Mouse (Mus musculus) kidney, adult 2 months (tissue): ENCODE measurements around the gene Pcgf6.

Experiments
- CTCF ChIP-seq: fragments of 200-500 bp; conservative IDR thresholded peaks from 2 replicates; pipeline ENCODE4 v1.5.1; 2011; ENCODE audit warnings: low read depth, mild to moderate bottlenecking, control low read depth, low read length, moderate library complexity, mixed read lengths; ENCODE audit not compliant: insufficient read depth, insufficient read length
- POLR2A ChIP-seq: fragments of 200-500 bp; IDR thresholded peaks from one replicate; pipeline ENCODE4 v1.6.1; 2011; ENCODE audit warnings: low read depth, low read length, control low read depth

DNA sequence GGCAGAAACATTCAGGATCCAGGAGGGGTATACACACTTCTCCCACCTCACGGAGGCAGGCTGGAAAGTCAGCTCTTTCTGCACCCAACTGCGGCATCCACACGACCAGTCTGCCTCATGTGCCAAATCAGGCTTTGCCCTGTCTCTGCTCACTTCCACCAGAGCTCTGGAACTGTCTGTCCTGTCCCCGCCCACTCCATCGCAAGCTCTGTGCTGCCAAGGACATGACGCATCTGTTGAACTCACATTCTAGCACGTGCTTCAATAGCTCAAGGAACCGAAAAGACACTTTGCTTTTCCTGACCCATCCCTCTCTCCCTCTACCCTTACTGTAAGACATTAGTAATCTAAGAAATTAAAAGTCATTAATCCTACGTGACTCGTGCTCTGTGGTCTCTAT is 25.8 kb downstream of the Pcgf6 start:
- TF ChIP-seq POLR2A (no peak), CTCF (no peak)
